Mouse (Mus musculus) liver, embryonic 11.5 days (tissue): Measurements from ENCODE around the gene Ncf2. TPM values are rescaled to one million over a fixed set of nuclear protein-coding genes. Genes with fewer than 3 reads are reported as not detected.
"Not testable (repeated sequence)": the region's sequence is repeated elsewhere in the genome, so short reads cannot be mapped to it uniquely, and the experiment has no call there.

ENCODE experiments used
- ATAC-seq: fragments of 200-750 bp; cut with Nextera tagmentation; replicated peaks from 2 replicates; pipeline ENCODE4 v1.8.0; 2017; ENCODE audit warnings: moderate number of reproducible peaks, mild to moderate bottlenecking, moderate TSS enrichment, moderate library complexity; ENCODE audit not compliant: low FRiP score
- DNase-seq: peaks from one replicate; pipeline ENCODE4 v3.0.0-alpha.2; 2017; ENCODE audit warnings: low spot score
- H3K27ac ChIP-seq: fragments of 300-500 bp; sonication (generic); 2 replicates; pipeline ENCODE4 v1.5.1; 2014; ENCODE audit warnings: mild to moderate bottlenecking, low read depth, low read length, control low read depth
- H3K27me3 ChIP-seq: fragments of 300-500 bp; sonication (generic); replicated peaks from 2 replicates; pipeline ENCODE4 v1.6.1; 2014; ENCODE audit warnings: low read length, mixed read lengths; ENCODE audit not compliant: control insufficient read depth, insufficient read depth
- H3K36me3 ChIP-seq: fragments of 300-500 bp; sonication (generic); 2 replicates; pipeline ENCODE4 v1.6.1; 2014; ENCODE audit warnings: mild to moderate bottlenecking, low read length, moderate library complexity, mixed read lengths; ENCODE audit not compliant: control insufficient read depth, insufficient read depth
- H3K4me1 ChIP-seq: fragments of 300-500 bp; sonication (generic); replicated peaks from 2 replicates; pipeline ENCODE4 v1.6.1; 2014; ENCODE audit warnings: low read length, mixed read lengths; ENCODE audit not compliant: control insufficient read depth, insufficient read depth
- H3K4me2 ChIP-seq: fragments of 300-500 bp; sonication (generic); 2 replicates; pipeline ENCODE4 v1.6.1; 2014; ENCODE audit warnings: mild to moderate bottlenecking, control low read depth, moderate library complexity
- H3K4me3 ChIP-seq: fragments of 300-500 bp; sonication (generic); 2 replicates; pipeline ENCODE4 v1.5.1; 2014; ENCODE audit warnings: low read depth, low read length, control low read depth
- H3K9ac ChIP-seq: fragments of 300-500 bp; sonication (generic); 2 replicates; pipeline ENCODE4 v1.6.1; 2014; ENCODE audit warnings: low read depth, low read length, control low read depth
- H3K9me3 ChIP-seq: fragments of 300-500 bp; sonication (generic); 2 replicates; pipeline ENCODE4 v1.6.1; 2016; ENCODE audit warnings: low read length, inconsistent platforms, mixed read lengths; ENCODE audit not compliant: control insufficient read depth
- WGBS: fragments of 180-500 bp; shearing (Covaris S2); extraction: QIAGEN DNeasy Blood & Tissue Kit; methylation state at CpG from one replicate; pipeline ENCODE4 v1.1.7; 2014; 5-methylcytosine and 5-hydroxymethylcytosine counted together
- polyA plus RNA-seq: library from polyadenylated mRNA; unstranded; fragments of >200 nt; fragmentation: Nextera tagmentation; extraction: Ambion mirVana; gene quantifications from 2 replicates; pipeline ENCODE4 v1.2.1, GENCODE M21; 2014

Gene Ncf2
- polyA plus RNA-seq, 1 experiment from 2014 or later, result 12.6 TPM

DNA sequence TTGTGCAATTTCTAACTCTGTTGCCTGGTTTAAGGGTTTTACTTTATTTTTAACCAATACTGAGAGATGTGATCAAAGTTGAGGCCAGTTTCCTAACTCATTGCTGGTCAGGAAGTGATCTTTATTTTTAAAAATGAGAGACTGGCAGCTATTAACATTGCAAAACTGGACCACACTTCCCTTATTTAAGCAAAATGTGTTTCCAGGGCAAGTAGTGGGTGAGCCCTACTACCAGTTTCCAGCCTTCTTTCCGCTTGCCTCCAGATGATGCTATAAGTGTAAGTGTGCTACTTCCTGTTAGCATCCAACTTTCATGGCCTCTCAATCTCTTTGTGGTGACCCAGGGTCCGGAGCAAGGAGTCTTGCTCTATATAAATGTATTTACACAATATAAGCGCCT is 25.4 kb upstream of the Ncf2 start:
- ATAC-seq, H3K27ac ChIP-seq: not testable (repeated sequence)
- peak; percentile 10 for DNase-seq

DNA sequence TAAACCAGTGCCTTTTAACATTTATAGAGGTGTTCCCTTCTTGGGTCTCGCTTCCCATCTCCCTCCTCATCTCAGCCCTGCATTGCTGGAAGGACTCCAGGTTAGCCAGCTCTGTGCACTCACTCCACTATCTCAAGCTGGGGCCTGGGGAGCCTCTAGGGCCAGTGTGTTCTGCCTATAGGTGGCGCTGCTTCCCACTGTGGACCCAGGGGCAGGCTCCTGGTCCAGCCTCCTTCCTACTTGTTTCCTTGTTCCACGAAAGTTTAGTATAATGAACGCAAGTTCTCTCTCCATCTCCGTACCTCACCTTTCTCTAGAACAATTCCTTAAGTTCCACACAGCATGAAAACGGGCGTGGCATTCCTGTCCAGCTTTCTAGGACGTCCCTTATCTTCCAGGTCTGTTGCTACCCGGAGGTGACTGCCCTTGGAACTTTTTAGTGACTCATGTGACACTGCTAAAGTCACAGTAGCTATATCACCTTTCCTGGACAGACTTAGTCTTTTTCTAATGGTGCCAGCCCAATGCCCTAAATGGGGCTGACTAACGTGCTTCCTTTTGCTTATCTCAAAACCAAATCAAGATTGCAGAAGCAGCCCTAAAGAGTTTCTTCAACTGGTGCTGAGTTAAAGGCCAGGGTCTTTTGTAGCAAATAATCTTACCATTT is 20.8 kb upstream of the Ncf2 start:
- Histone ChIP-seq H3K9ac (no peak overlapping the region), H3K9me3 (no peaks in the 10 kb centered on the region), H3K27ac (no peak overlapping the region), H3K27me3 (no peaks in the 10 kb centered on the region), H3K4me1 (no peaks in the 10 kb centered on the region), H3K36me3 (0 out of 2 replicates have a peak, but pooled peaks cover 2% of the 10 kb centered on the region), H3K4me2 (no peak overlapping the region), H3K4me3 (no peak overlapping the region)
- ATAC-seq (peak; percentile 87), DNase-seq (peak; percentile 35)
- WGBS, result 27% methylated on average over 10 of the region's 10 CpGs

More for the DNA sequence above, 25.4 kb upstream of the Ncf2 start:
- not testable (repeated sequence) for H3K9ac ChIP-seq, H3K4me1 ChIP-seq, H3K4me2 ChIP-seq, H3K4me3 ChIP-seq, H3K9me3 ChIP-seq, H3K27me3 ChIP-seq
- peaks cover 17% of the 10 kb centered on the region for H3K36me3 ChIP-seq
- 86% methylated on average over 3 of the region's 3 CpGs for WGBS

DNA sequence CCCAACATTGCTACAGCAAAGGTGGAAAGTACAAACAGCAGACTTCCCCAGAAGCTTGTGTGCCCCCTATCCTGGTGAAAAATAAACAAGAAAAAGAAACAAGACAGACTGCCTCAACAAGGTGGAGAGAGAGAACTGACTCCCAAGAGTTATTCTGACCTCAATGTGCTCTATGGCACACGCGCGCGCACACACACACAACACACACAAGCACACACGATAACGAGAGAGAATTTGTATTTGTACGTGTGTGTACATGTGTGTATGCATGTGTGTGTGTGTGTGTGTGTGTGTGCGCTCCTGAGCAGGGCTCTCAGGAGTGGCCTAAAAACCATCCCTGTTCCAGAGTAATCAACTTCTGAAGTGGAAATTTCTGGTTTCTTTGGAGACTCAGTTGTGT is 15.4 kb upstream of the Ncf2 start:
- WGBS, result 92% methylated on average over 8 of the region's 8 CpGs
- DNase-seq, result no peak

DNA sequence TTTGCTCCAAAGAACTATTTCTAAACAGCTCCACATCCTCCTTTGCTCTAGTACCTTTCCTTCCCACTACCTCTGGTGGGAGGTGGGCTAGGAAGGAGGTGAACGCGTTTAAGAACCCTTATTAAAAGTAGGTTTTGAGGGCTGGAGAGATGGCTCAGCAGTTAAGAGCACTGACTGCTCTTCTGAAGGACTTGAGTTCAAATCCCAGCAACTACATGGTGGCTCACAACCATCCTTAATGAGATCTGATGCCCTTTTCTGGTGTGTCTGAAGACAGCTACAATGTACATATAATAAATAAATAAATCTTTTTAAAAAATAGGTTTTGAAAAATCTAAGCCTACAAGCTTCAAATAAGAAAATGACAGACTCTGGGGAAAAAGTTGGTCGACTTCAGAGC is 14.5 kb upstream of the Ncf2 start:
- H3K27ac ChIP-seq, H3K9me3 ChIP-seq, H3K4me1 ChIP-seq, H3K4me3 ChIP-seq, DNase-seq, ATAC-seq, H3K27me3 ChIP-seq, H3K9ac ChIP-seq, H3K4me2 ChIP-seq, H3K36me3 ChIP-seq: not testable (repeated sequence)
- 74% methylated on average over 3 of the region's 3 CpGs for WGBS

More for the DNA sequence above, 15.4 kb upstream of the Ncf2 start:
- H3K36me3 ChIP-seq, result no peaks in the 10 kb centered on the region
- no peak overlapping the region for H3K27ac ChIP-seq
- no peaks in the 10 kb centered on the region for H3K27me3 ChIP-seq
- H3K4me3 ChIP-seq, result no peak overlapping the region
- H3K9me3 ChIP-seq, result no peaks in the 10 kb centered on the region
- H3K9ac ChIP-seq, result no peak overlapping the region
- H3K4me2 ChIP-seq, result no peak overlapping the region
- ATAC-seq, result no peak
- H3K4me1 ChIP-seq, result no peaks in the 10 kb centered on the region

DNA sequence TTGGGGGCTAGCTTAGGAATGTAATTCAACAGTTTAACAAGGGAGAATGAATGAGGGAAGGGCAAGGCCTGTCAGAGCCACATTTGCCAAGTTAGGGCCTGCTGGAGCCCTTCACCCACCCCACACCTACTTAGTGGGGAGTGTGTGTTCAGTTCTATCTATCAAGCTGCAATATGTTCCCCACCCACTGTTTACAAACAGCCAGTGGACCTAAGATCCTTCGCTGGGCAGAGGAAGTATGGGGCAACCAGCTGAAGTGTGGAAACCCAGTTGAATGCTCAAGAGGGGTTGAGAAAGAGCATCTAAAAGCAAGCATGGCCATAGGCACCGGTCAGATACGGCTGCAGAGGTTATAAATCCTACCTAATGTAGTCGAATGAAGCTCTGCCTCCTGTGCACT is 13.0 kb upstream of the Ncf2 start:
- peaks cover 8% of the 10 kb centered on the region for H3K4me1 ChIP-seq
- H3K27me3 ChIP-seq, result no peaks in the 10 kb centered on the region
- H3K9ac ChIP-seq, result no peak overlapping the region
- ATAC-seq, result no peak
- H3K9me3 ChIP-seq, result no peaks in the 10 kb centered on the region
- no peak overlapping the region for H3K27ac ChIP-seq
- H3K4me2 ChIP-seq, result no peak overlapping the region
- H3K4me3 ChIP-seq, result no peak overlapping the region
- 73% methylated on average over 4 of the region's 4 CpGs for WGBS
- H3K36me3 ChIP-seq, result no peaks in the 10 kb centered on the region
- peak; percentile 21 for DNase-seq

DNA sequence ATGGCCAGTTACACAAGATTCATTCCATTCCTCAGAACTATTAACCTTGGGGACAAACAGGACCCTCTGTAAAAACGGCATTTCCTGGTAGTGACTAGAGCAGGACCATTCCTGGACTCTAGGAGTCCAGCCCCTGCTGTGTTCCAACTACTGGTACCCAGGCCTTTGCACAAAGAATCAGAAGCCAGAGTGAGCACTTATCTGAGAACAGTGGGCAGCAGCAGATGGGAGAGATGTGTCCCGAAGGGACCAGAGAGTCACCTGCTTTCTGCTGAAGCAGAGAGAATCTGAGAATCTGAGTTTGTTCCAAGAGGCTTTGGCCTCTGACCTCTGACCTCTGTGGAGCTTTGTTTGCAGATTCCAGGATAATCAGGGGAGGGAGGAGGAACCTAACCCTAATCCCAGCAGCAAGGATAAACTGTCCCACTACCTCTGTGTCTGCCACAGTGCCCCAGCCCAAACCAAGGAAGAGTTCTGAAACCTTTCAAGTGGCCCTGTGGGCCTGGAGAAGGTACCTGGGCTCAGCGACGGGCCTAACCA is 11.8 kb upstream of the Ncf2 start:
- ATAC-seq, result no peak
- H3K9ac ChIP-seq, result no peak overlapping the region
- 65% methylated on average over 4 of the region's 4 CpGs for WGBS
- H3K9me3 ChIP-seq, result no peaks in the 10 kb centered on the region
- no peaks in the 10 kb centered on the region for H3K36me3 ChIP-seq
- peak; percentile 22 for DNase-seq
- H3K4me2 ChIP-seq, result no peak overlapping the region
- peaks cover 8% of the 10 kb centered on the region for H3K4me1 ChIP-seq
- H3K27me3 ChIP-seq, result no peaks in the 10 kb centered on the region
- no peak overlapping the region for H3K27ac ChIP-seq
- no peak overlapping the region for H3K4me3 ChIP-seq

DNA sequence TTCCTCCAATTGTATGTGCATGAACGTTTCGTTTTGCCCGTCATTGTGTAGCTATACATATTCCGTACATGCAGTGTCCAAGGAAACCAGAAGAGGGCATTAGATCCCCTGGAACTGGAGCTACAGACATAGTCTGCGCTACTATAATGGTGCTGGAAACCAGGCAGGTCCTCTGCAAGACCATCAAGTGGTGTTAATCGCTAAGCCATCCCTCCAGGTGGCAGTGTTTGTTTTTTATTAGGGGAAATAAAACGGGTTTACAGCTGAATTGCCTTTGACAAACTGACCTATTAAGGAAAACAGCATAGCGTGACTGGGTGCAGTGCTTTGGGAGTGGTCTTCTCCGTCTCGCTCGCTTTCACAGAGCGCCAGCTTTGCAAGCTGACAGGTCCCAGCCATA is 9.7 kb upstream of the Ncf2 start:
- H3K4me2 ChIP-seq, result peak overlapping the region; percentile 56
- no peaks in the 10 kb centered on the region for H3K9me3 ChIP-seq
- DNase-seq (no peak), ATAC-seq (peak; percentile 76)
- peaks cover 12% of the 10 kb centered on the region for H3K4me1 ChIP-seq
- no peaks in the 10 kb centered on the region for H3K36me3 ChIP-seq
- H3K9ac ChIP-seq, result no peak overlapping the region
- 20% methylated on average over 12 of the region's 12 CpGs for WGBS
- no peak overlapping the region for H3K27ac ChIP-seq
- no peaks in the 10 kb centered on the region for H3K27me3 ChIP-seq
- H3K4me3 ChIP-seq, result peak overlapping the region; percentile 5; the same call in 1 of the 2 replicates

- WGBS, result 14% methylated on average over 6 of the region's 6 CpGs
- Histone ChIP-seq H3K36me3 (no peaks in the 10 kb centered on the region), H3K9ac (no peak overlapping the region), H3K4me3 (0 out of 2 replicates have a peak overlapping the region, but pooled peaks have one; percentile 5), H3K27ac (no peak overlapping the region), H3K9me3 (no peaks in the 10 kb centered on the region), H3K4me2 (peak overlapping the region; percentile 56), H3K27me3 (no peaks in the 10 kb centered on the region), H3K4me1 (peaks cover 17% of the 10 kb centered on the region)
- ATAC-seq, result 0 out of 2 replicates have a peak, but pooled peaks have one; percentile 14
- no peak for DNase-seq
These were observed 9.2 kb upstream of the Ncf2 start for GRCm38 (mm10) chr1:152790821-152791220.

DNA sequence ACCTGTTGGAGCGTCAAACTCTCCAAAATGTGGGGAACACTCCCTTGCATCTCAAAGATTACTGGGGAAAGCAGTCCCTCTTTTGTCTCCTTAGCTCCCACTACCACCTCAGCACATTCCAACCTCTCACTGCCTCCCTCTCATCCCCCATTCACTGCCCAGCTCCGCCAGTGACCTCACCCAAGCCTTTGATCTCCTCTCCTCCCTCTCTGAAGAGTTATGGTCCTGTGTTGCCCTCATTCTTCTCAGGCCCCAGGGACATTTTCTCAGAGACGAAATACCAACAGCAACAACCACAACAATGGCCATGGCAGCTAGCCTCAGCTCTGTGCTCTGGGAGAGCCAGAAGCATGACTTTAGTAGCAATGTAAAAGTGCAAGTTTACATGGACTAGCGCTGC is 8.7 kb upstream of the Ncf2 start:
- no peak overlapping the region for H3K9ac ChIP-seq
- no peaks in the 10 kb centered on the region for H3K27me3 ChIP-seq
- no peak overlapping the region for H3K4me2 ChIP-seq
- no peak for DNase-seq
- H3K36me3 ChIP-seq, result no peaks in the 10 kb centered on the region
- H3K4me3 ChIP-seq, result no peak overlapping the region
- H3K9me3 ChIP-seq, result no peaks in the 10 kb centered on the region
- 45% methylated on average over 4 of the region's 4 CpGs for WGBS
- no peak for ATAC-seq
- H3K4me1 ChIP-seq, result peaks cover 21% of the 10 kb centered on the region
- H3K27ac ChIP-seq, result no peak overlapping the region
